Mouse (Mus musculus) liver, postnatal 0 days (tissue): ENCODE results near the gene Ralgps1. TPM values are rescaled to one million over a fixed set of nuclear protein-coding genes. Genes with fewer than 3 reads are reported as not detected.
"Not testable (repeated sequence)": the region's sequence is repeated elsewhere in the genome, so short reads cannot be mapped to it uniquely, and the experiment has no call there.

Source experiments
- ATAC-seq: fragments of 200-750 bp; cut with Nextera tagmentation; 2 replicates; pipeline ENCODE4 v1.8.0; 2017; ENCODE audit warnings: mild to moderate bottlenecking, moderate library complexity
- DNase-seq: peaks from one replicate; pipeline ENCODE4 v3.0.0-alpha.2; 2016
- H3K27ac ChIP-seq: fragments of 300-500 bp; sonication (generic); 2 replicates; pipeline ENCODE4 v1.5.1; 2014; ENCODE audit warnings: antibody characterized with exemption, moderate library complexity, mild to moderate bottlenecking, low read depth
- H3K27me3 ChIP-seq: fragments of 300-500 bp; sonication (generic); 2 replicates; pipeline ENCODE4 v1.6.1; 2014; ENCODE audit warnings: low read length, control low read depth, mixed read lengths; ENCODE audit not compliant: insufficient read depth
- H3K36me3 ChIP-seq: fragments of 300-500 bp; sonication (generic); replicated peaks from 2 replicates; pipeline ENCODE4 v1.6.1; 2014; ENCODE audit warnings: mild to moderate bottlenecking, control low read depth, low read length, moderate library complexity, mixed read lengths; ENCODE audit not compliant: insufficient read depth
- H3K4me1 ChIP-seq: fragments of 300-500 bp; sonication (generic); 2 replicates; pipeline ENCODE4 v1.6.1; 2014; ENCODE audit warnings: antibody characterized with exemption, mild to moderate bottlenecking, control low read depth; ENCODE audit not compliant: insufficient read depth
- H3K4me2 ChIP-seq: fragments of 300-500 bp; sonication (generic); 2 replicates; pipeline ENCODE4 v1.6.1; 2014; ENCODE audit warnings: low read depth, mild to moderate bottlenecking, low read length, moderate library complexity, mixed read lengths
- H3K4me3 ChIP-seq: fragments of 300-500 bp; sonication (generic); 2 replicates; pipeline ENCODE4 v1.5.1; 2014; ENCODE audit warnings: low read depth, low read length
- H3K9ac ChIP-seq: fragments of 300-500 bp; sonication (generic); replicated peaks from 2 replicates; pipeline ENCODE4 v1.6.1; 2014; ENCODE audit warnings: mild to moderate bottlenecking, moderate library complexity
- H3K9me3 ChIP-seq: fragments of 300-500 bp; sonication (generic); 2 replicates; pipeline ENCODE4 v1.6.1; 2016; ENCODE audit warnings: mild to moderate bottlenecking, control low read depth, low read length, mixed read lengths
- CTCF ChIP-seq: sonication (generic); IDR thresholded peaks from 2 replicates; pipeline ENCODE4 v1.5.1; 2016; ENCODE audit warnings: antibody characterized with exemption, low read depth
- EP300 ChIP-seq: IDR thresholded peaks from 2 replicates; pipeline ENCODE4 v1.6.1; 2016; ENCODE audit warnings: antibody characterized with exemption, low read depth, mild to moderate bottlenecking
- WGBS: fragments of 180-500 bp; shearing (Covaris S2); extraction: QIAGEN DNeasy Blood & Tissue Kit; methylation state at CpG from one replicate; pipeline ENCODE4 v1.1.7; 2014; ENCODE audit not compliant: insufficient replicate concordance; 5-methylcytosine and 5-hydroxymethylcytosine counted together
- polyA plus RNA-seq: library from polyadenylated mRNA; unstranded; fragments of >200 nt; fragmentation: Nextera tagmentation; extraction: Ambion mirVana; gene quantifications from 2 replicates; pipeline ENCODE4 v1.2.1, GENCODE M21; 2015

Ralgps1 gene
- polyA plus RNA-seq, 1 experiment from 2014 or later, result 0.83 TPM

DNA sequence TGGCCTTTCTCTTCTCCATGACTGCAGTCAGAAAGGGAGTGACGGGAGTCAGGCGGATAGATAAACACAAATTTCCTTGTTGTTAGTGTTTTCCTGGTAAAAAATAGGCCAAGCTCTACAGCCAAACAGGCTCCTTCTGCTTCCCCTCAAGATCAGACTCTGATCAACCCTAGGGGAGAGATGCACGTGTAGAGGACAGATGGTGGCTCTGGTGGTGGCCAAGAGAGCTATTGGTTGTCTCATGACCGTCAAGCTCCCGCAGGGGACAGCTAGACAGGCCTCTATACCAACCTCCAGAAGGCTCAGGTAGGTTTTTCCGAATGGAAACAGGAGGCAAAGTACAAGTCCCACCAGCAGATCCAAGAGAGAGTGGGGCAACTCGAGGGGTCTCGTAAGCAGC lies 270.8 kb downstream of the Ralgps1 start:
- no peaks in the 10 kb centered on the region for H3K36me3 ChIP-seq
- no peaks in the 10 kb centered on the region for H3K4me1 ChIP-seq
- no peak overlapping the region for H3K9ac ChIP-seq
- 77% methylated on average over 8 of the region's 8 CpGs for WGBS
- ATAC-seq, result no peak
- H3K27ac ChIP-seq, result no peak overlapping the region
- no peak overlapping the region for H3K4me2 ChIP-seq
- TF ChIP-seq EP300 (no peak), CTCF (no peak)
- H3K4me3 ChIP-seq, result no peak overlapping the region
- no peaks in the 10 kb centered on the region for H3K9me3 ChIP-seq
- H3K27me3 ChIP-seq, result no peaks in the 10 kb centered on the region
- DNase-seq, result no peak

GRCm38 (mm10) chr2:33097326-33097725 lies 274.0 kb downstream of the Ralgps1 start:
- not testable (repeated sequence) for ATAC-seq, H3K4me3 ChIP-seq, H3K9ac ChIP-seq, H3K27ac ChIP-seq, DNase-seq, H3K27me3 ChIP-seq, H3K4me2 ChIP-seq, H3K4me1 ChIP-seq, H3K9me3 ChIP-seq, H3K36me3 ChIP-seq
- 73% methylated on average over 12 of the region's 12 CpGs for WGBS

- Histone ChIP-seq H3K9me3 (no peaks in the 10 kb centered on the region), H3K27me3 (no peaks in the 10 kb centered on the region), H3K9ac (no peak overlapping the region), H3K4me1 (no peaks in the 10 kb centered on the region), H3K36me3 (no peaks in the 10 kb centered on the region), H3K27ac (no peak overlapping the region), H3K4me2 (no peak overlapping the region), H3K4me3 (no peak overlapping the region)
- no peak for DNase-seq
- no peak for ATAC-seq
- WGBS, result 65% methylated on average over 10 of the region's 10 CpGs
- TF ChIP-seq CTCF (no peak), EP300 (no peak)
These were observed 276.0 kb downstream of the Ralgps1 start for GRCm38 (mm10) chr2:33095221-33095671.

GRCm38 (mm10) chr2:33090620-33091520 lies 280.4 kb downstream of the Ralgps1 start:
- no peaks in the 10 kb centered on the region for H3K36me3 ChIP-seq
- H3K9me3 ChIP-seq, result no peaks in the 10 kb centered on the region
- no peak overlapping the region for H3K4me3 ChIP-seq
- no peaks in the 10 kb centered on the region for H3K4me1 ChIP-seq
- no peak overlapping the region for H3K9ac ChIP-seq
- no peak overlapping the region for H3K4me2 ChIP-seq
- WGBS, result 71% methylated on average over 8 of the region's 8 CpGs
- no peak for ATAC-seq
- no peak for DNase-seq
- no peak for TF ChIP-seq CTCF
- no peak overlapping the region for H3K27ac ChIP-seq
- no peaks in the 10 kb centered on the region for H3K27me3 ChIP-seq

GRCm38 (mm10) chr2:33090033-33090400 lies 281.3 kb downstream of the Ralgps1 start:
- not testable (repeated sequence) for DNase-seq, H3K27me3 ChIP-seq, H3K36me3 ChIP-seq, H3K4me2 ChIP-seq, H3K9me3 ChIP-seq, H3K27ac ChIP-seq, H3K9ac ChIP-seq, H3K4me3 ChIP-seq, H3K4me1 ChIP-seq, ATAC-seq
- WGBS, result 17% methylated on average over 1 of the region's 1 CpGs

- H3K9me3 ChIP-seq, result no peaks in the 10 kb centered on the region
- ATAC-seq, result no peak
- H3K27me3 ChIP-seq, result no peaks in the 10 kb centered on the region
- 72% methylated on average over 5 of the region's 5 CpGs for WGBS
- DNase-seq, result no peak
- H3K9ac ChIP-seq, result no peak overlapping the region
- no peaks in the 10 kb centered on the region for H3K4me1 ChIP-seq
- H3K4me3 ChIP-seq, result no peak overlapping the region
- no peak overlapping the region for H3K27ac ChIP-seq
- TF ChIP-seq EP300 (no peak), CTCF (no peak)
- no peaks in the 10 kb centered on the region for H3K36me3 ChIP-seq
- no peak overlapping the region for H3K4me2 ChIP-seq
These were observed 281.8 kb downstream of the Ralgps1 start for GRCm38 (mm10) chr2:33089356-33090032.
